Mouse (Mus musculus) NIH3T3 (cell line): ENCODE data around the gene Nr5a1.
A peak's percentile ranks its signal among the peaks of the same experiment; 100 is the strongest.

ENCODE experiments used
- DNase-seq: peaks from one replicate; pipeline ENCODE4 v3.0.0-alpha.2; 2012; ENCODE audit warnings: low read depth

Nr5a1 gene

GRCm38 (mm10) chr2:38714324-38714723 lies at the start of gene Nr5a1:
Nr5a1 (minus strand) TSS chr2:38714542.
- no peak for DNase-seq

GRCm38 (mm10) chr2:38739847-38740246 lies 25.5 kb upstream of the Nr5a1 start:
- no peak for DNase-seq

GRCm38 (mm10) chr2:38739410-38739809 lies 25.1 kb upstream of the Nr5a1 start:
- DNase-seq, result peak; percentile 94

GRCm38 (mm10) chr2:38738601-38739301 lies 24.4 kb upstream of the Nr5a1 start:
- no peak for DNase-seq

- no peak for DNase-seq
Observed at GRCm38 (mm10) chr2:38735740-38736139, 21.4 kb upstream of the Nr5a1 start.

GRCm38 (mm10) chr2:38734721-38735120 lies 20.4 kb upstream of the Nr5a1 start:
- no peak for DNase-seq

- DNase-seq, result no peak
Observed at GRCm38 (mm10) chr2:38730331-38730827, 16.0 kb upstream of the Nr5a1 start.

- DNase-seq, result no peak
Observed at GRCm38 (mm10) chr2:38725427-38725826, 11.1 kb upstream of the Nr5a1 start.

GRCm38 (mm10) chr2:38723378-38723777 lies 9.0 kb upstream of the Nr5a1 start:
- DNase-seq, result no peak

- DNase-seq, result no peak
Observed at GRCm38 (mm10) chr2:38722076-38722475, 7.7 kb upstream of the Nr5a1 start.

GRCm38 (mm10) chr2:38720661-38721060 lies 6.3 kb upstream of the Nr5a1 start:
- no peak for DNase-seq

GRCm38 (mm10) chr2:38719354-38719753 lies 5.0 kb upstream of the Nr5a1 start:
- DNase-seq, result no peak

GRCm38 (mm10) chr2:38718676-38719075 lies 4.3 kb upstream of the Nr5a1 start:
- no peak for DNase-seq

- DNase-seq, result peak; percentile 62
Observed at GRCm38 (mm10) chr2:38717436-38717835, 3.1 kb upstream of the Nr5a1 start.

GRCm38 (mm10) chr2:38713596-38713995 lies 746 bp downstream of the Nr5a1 start:
- no peak for DNase-seq

GRCm38 (mm10) chr2:38712769-38713125 lies 1.6 kb downstream of the Nr5a1 start:
- DNase-seq, result no peak

- no peak for DNase-seq
Observed at GRCm38 (mm10) chr2:38712076-38712768, 2.1 kb downstream of the Nr5a1 start.

- no peak for DNase-seq
Observed at GRCm38 (mm10) chr2:38711421-38711861, 2.9 kb downstream of the Nr5a1 start.

GRCm38 (mm10) chr2:38710304-38711241 lies 3.8 kb downstream of the Nr5a1 start:
- DNase-seq, result no peak

GRCm38 (mm10) chr2:38708907-38709688 lies 5.2 kb downstream of the Nr5a1 start:
- DNase-seq, result peak; percentile 50

GRCm38 (mm10) chr2:38706661-38707060 lies 7.7 kb downstream of the Nr5a1 start:
- DNase-seq, result peak; percentile 10
